Mouse (Mus musculus): ENCODE measurements around the gene Calr4. TPM values are rescaled to one million over a fixed set of nuclear protein-coding genes. Genes with fewer than 3 reads are reported as not detected.

The Calr4 gene
- total and polyA plus RNA-seq, 3 experiments = 0.04 TPM; not detected in 2

- Histone ChIP-seq H3K9ac (ENCODE audit: control insufficient read depth, low read depth, low read length, poor library complexity, severe bottlenecking) (no peak overlapping the region), H3K9me3 (replicated peaks; ENCODE audit: insufficient read depth, low read length) (no peaks in the 10 kb centered on the region), H3K4me1 (ENCODE audit: control insufficient read depth in 1 of 2, insufficient read depth in 2 of 2, low read length in 2 of 2) (no peaks in the 10 kb centered on the region), H3K27ac (ENCODE audit: control insufficient read depth, low read depth, low read length) (no peak overlapping the region), H3K4me3 (ENCODE audit: control insufficient read depth in 1 of 2, insufficient read depth in 1 of 2, low read depth in 2 of 2, low read length in 2 of 2) (no peak overlapping the region), H3K36me3 (ENCODE audit: control insufficient read depth in 1 of 2, insufficient read depth in 2 of 2, low read length in 2 of 2) (no peaks in the 10 kb centered on the region), H3K79me2 (ENCODE audit: control insufficient read depth, insufficient read depth, low read length, poor library complexity) (no peaks in the 10 kb centered on the region), H3K27me3 (ENCODE audit: control insufficient read depth in 1 of 2, insufficient read depth in 2 of 2, low read length in 2 of 2) (peaks cover 0 to 1% of the 10 kb centered on the region in 2 experiments; a peak in 2 of 4 replicates)
- no peak for DNase-seq (ENCODE audit: low read depth, low spot score)
- TF ChIP-seq UBTF (IDR thresholded peaks at IDR 0.05; ENCODE audit: borderline replicate concordance, insufficient read depth, low read depth, low read length) (no peak), MAFK (IDR thresholded peaks at IDR 0.05; ENCODE audit: borderline replicate concordance, low read depth, low read length) (no peak), KAT2A (conservative IDR thresholded peaks at IDR 0.05; ENCODE audit: low read depth, low read length) (no peak), GABPA (IDR thresholded peaks at IDR 0.05; ENCODE audit: low read depth, low read length) (no peak), SIN3A (IDR thresholded peaks at IDR 0.05; ENCODE audit: low read length) (no peak), CTCF (IDR thresholded peaks at IDR 0.05 in 2 of 3, conservative IDR thresholded peaks at IDR 0.05 in 1 of 3; ENCODE audit: control insufficient read depth in 1 of 3, insufficient read depth in 1 of 3, low read depth in 2 of 3, low read length in 3 of 3, poor library complexity in 1 of 3, severe bottlenecking in 1 of 3) (no peak), ZC3H11A (IDR thresholded peaks at IDR 0.05; ENCODE audit: low read depth, low read length) (no peak), MXI1 (IDR thresholded peaks at IDR 0.05; ENCODE audit: low read depth, low read length) (no peak), EP300 (IDR thresholded peaks at IDR 0.05; ENCODE audit: low read depth in 1 of 2, low read length in 2 of 2) (no peak), NRF1 (IDR thresholded peaks at IDR 0.05; ENCODE audit: insufficient read depth, low read depth, low read length, poor library complexity, severe bottlenecking) (no peak), TAL1 (IDR thresholded peaks at IDR 0.05; ENCODE audit: low read length) (no peak), ZMIZ1 (IDR thresholded peaks at IDR 0.05; ENCODE audit: low read depth, low read length) (no peak), ZKSCAN1 (IDR thresholded peaks at IDR 0.05; ENCODE audit: low read depth, low read length) (no peak), MAX (IDR thresholded peaks at IDR 0.05; ENCODE audit: low read length) (no peak), CHD2 (IDR thresholded peaks at IDR 0.05; ENCODE audit: low read length) (no peak)
Measured at GRCm38 (mm10) chr4:109244506-109244905, 10.2 kb downstream of the Calr4 start.

- H3K27me3 ChIP-seq (ENCODE audit: control insufficient read depth in 1 of 2, insufficient read depth in 2 of 2, low read length in 2 of 2) = peaks cover 0 to 1% of the 10 kb centered on the region in 2 experiments; a peak in 2 of 4 replicates
- H3K4me1 ChIP-seq (ENCODE audit: control insufficient read depth in 1 of 2, insufficient read depth in 2 of 2, low read length in 2 of 2) = no peaks in the 10 kb centered on the region
- TF ChIP-seq MEF2A (IDR thresholded peaks at IDR 0.05; ENCODE audit: extremely low read depth, insufficient replicate concordance, low read depth, low read length, poor library complexity, severe bottlenecking) = no peak
- no peak for TF ChIP-seq POLR2AphosphoS5 (IDR thresholded peaks at IDR 0.05; ENCODE audit: borderline replicate concordance, low read depth, low read length)
- TF ChIP-seq JUND (IDR thresholded peaks at IDR 0.05; ENCODE audit: low read depth, low read length) = no peak
- TF ChIP-seq CHD1 (IDR thresholded peaks at IDR 0.05; ENCODE audit: low read depth, low read length) = no peak
Measured at GRCm38 (mm10) chr4:109245016-109245620, 10.8 kb downstream of the Calr4 start.

More at GRCm38 (mm10) chr4:109245016-109245620, 10.8 kb downstream of the Calr4 start:
- Histone ChIP-seq H3K4me3 (ENCODE audit: control insufficient read depth in 1 of 2, insufficient read depth in 1 of 2, low read depth in 2 of 2, low read length in 2 of 2) (no peak overlapping the region), H3K27ac (ENCODE audit: control insufficient read depth, low read depth, low read length) (no peak overlapping the region), H3K79me2 (ENCODE audit: control insufficient read depth, insufficient read depth, low read length, poor library complexity) (no peaks in the 10 kb centered on the region), H3K9ac (ENCODE audit: control insufficient read depth, low read depth, low read length, poor library complexity, severe bottlenecking) (no peak overlapping the region), H3K9me3 (replicated peaks; ENCODE audit: insufficient read depth, low read length) (no peaks in the 10 kb centered on the region), H3K36me3 (ENCODE audit: control insufficient read depth in 1 of 2, insufficient read depth in 2 of 2, low read length in 2 of 2) (no peaks in the 10 kb centered on the region)
- DNase-seq (ENCODE audit: low read depth, low spot score) = no peak

All from MEL (cell line).